Mouse (Mus musculus) hindbrain, embryonic 16.5 days (tissue): ENCODE data around the gene Sstr2. TPM values are rescaled to one million over a fixed set of nuclear protein-coding genes. Genes with fewer than 3 reads are reported as not detected.

Experiments
- ATAC-seq: fragments of 200-750 bp; cut with Nextera tagmentation; 2 replicates; pipeline ENCODE4 v1.8.0; 2017; ENCODE audit warnings: moderate TSS enrichment, moderate library complexity
- H3K27ac ChIP-seq: fragments of 300-500 bp; sonication (generic); 2 replicates; pipeline ENCODE4 v1.5.1; 2014; ENCODE audit warnings: low read depth, mild to moderate bottlenecking, control low read depth, low read length, moderate library complexity
- H3K27me3 ChIP-seq: fragments of 300-500 bp; sonication (generic); replicated peaks from 2 replicates; pipeline ENCODE4 v1.6.1; 2014; ENCODE audit warnings: low read length; ENCODE audit not compliant: control insufficient read depth, insufficient read depth
- H3K36me3 ChIP-seq: fragments of 300-500 bp; sonication (generic); 2 replicates; pipeline ENCODE4 v1.6.1; 2014; ENCODE audit warnings: mild to moderate bottlenecking, low read length, moderate library complexity, mixed read lengths; ENCODE audit not compliant: control insufficient read depth, insufficient read depth
- H3K4me1 ChIP-seq: fragments of 300-500 bp; sonication (generic); 2 replicates; pipeline ENCODE4 v1.6.1; 2014; ENCODE audit warnings: low read depth, low read length; ENCODE audit not compliant: control insufficient read depth, insufficient read depth
- H3K4me2 ChIP-seq: fragments of 300-500 bp; sonication (generic); 2 replicates; pipeline ENCODE4 v1.6.1; 2014; ENCODE audit warnings: mild to moderate bottlenecking, low read length, control low read depth, moderate library complexity
- H3K4me3 ChIP-seq: fragments of 300-500 bp; sonication (generic); 2 replicates; pipeline ENCODE4 v1.5.1; 2014; ENCODE audit warnings: mild to moderate bottlenecking, low read length, control low read depth, moderate library complexity
- H3K9ac ChIP-seq: fragments of 300-500 bp; sonication (generic); 2 replicates; pipeline ENCODE4 v1.6.1; 2014; ENCODE audit warnings: low read depth, mild to moderate bottlenecking, control low read depth, low read length, moderate library complexity
- H3K9me3 ChIP-seq: fragments of 300-500 bp; sonication (generic); 2 replicates; pipeline ENCODE4 v1.6.1; 2014; ENCODE audit warnings: mild to moderate bottlenecking, low read length, moderate library complexity; ENCODE audit not compliant: control insufficient read depth
- WGBS: fragments of 180-500 bp; shearing (Covaris S2); extraction: QIAGEN DNeasy Blood & Tissue Kit; methylation state at CpG from one replicate; pipeline ENCODE4 v1.1.7; 2014; 5-methylcytosine and 5-hydroxymethylcytosine counted together
- polyA plus RNA-seq: library from polyadenylated mRNA; unstranded; fragments of >200 nt; fragmentation: Nextera tagmentation; extraction: Ambion mirVana; gene quantifications from 2 replicates; pipeline ENCODE4 v1.2.1, GENCODE M21; 2015

Sstr2 gene
- polyA plus RNA-seq, 1 experiment from 2014 or later, result 32.5 TPM

DNA sequence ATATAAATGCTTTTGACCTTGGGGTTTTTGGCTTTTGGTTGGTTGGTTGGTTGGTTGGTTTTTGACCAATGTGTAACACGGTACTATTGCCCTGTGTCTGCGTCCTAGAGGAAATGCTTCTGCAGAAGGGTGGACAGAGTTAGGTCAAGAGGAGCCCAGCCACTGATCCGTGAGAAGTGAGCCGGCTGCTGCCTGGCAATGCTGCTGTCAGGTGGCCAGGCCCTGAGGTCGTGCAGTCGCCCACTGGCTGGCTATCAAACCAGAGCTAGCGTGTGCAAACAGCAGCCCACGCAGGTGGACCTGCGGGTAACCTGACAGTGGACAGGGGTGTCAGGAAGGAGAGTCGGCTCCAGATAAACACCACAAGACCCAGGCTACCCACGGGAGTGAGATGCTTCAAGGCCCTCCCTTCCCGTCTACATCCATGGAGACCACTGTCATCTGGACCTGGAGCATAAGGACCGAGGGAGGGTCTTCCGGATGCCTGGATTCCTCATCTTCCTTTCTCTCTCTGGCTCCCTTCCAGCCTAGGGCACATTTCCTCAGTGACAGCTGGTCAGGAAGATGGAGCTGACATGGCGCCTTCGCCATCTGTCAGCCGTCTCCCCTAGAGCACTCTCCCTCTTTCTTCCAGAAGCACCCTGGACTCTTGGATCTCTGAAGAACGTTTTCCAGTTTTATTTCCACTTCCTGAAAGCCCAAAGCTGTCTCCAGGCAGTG lies 18.5 kb upstream of the Sstr2 start:
- H3K9me3 ChIP-seq, result no peaks in the 10 kb centered on the region
- peak; percentile 43 for ATAC-seq
- 65% methylated on average over 18 of the region's 18 CpGs for WGBS
- H3K4me2 ChIP-seq, result no peak overlapping the region
- H3K27me3 ChIP-seq, result no peaks in the 10 kb centered on the region
- no peak overlapping the region for H3K9ac ChIP-seq
- peak overlapping the region; percentile 58 for H3K27ac ChIP-seq
- peaks cover 17% of the 10 kb centered on the region for H3K4me1 ChIP-seq
- H3K4me3 ChIP-seq, result no peak overlapping the region
- H3K36me3 ChIP-seq, result no peaks in the 10 kb centered on the region

DNA sequence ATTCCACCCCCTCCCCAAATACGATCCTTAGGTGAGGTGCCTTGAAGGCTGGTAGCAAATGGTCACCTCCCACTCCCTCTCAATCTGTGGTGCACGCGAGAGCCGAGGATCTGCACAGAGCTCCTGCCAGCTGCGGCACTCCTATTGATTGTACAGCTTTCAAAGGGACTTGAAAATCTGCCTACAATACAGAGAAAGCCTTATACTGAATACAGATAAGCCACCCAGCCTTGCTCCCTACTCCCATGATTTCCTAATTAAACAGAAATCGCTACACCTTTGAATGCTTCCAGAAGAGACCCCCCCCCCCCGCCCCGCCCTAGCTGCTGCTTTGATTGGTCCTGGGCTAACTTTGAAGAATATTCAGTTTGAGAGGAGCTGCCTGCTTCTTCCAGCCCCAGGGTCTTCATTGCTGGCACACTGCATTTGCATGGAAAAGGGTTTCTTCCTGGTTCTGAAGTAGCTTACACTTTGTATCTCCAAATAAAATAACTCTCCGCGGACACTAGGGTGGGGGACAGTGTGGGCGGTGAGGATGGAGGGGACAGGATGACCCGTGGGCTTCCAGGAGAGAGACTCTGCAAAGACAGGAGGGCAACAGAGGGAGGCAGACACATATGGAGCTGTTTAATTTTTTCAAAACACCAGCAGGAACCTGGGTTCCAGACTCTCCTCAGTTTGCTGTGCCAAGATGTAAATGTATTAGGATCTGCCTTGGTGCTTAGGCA lies 17.4 kb upstream of the Sstr2 start:
- Histone ChIP-seq H3K9ac (no peak overlapping the region), H3K9me3 (no peaks in the 10 kb centered on the region), H3K4me3 (no peak overlapping the region), H3K27ac (peak overlapping the region; percentile 37; the same call in 1 of the 2 replicates), H3K4me2 (no peak overlapping the region), H3K27me3 (no peaks in the 10 kb centered on the region), H3K4me1 (peaks cover 17% of the 10 kb centered on the region), H3K36me3 (no peaks in the 10 kb centered on the region)
- 40% methylated on average over 12 of the region's 12 CpGs for WGBS
- peak; percentile 43; the same call in 1 of the 2 replicates for ATAC-seq

DNA sequence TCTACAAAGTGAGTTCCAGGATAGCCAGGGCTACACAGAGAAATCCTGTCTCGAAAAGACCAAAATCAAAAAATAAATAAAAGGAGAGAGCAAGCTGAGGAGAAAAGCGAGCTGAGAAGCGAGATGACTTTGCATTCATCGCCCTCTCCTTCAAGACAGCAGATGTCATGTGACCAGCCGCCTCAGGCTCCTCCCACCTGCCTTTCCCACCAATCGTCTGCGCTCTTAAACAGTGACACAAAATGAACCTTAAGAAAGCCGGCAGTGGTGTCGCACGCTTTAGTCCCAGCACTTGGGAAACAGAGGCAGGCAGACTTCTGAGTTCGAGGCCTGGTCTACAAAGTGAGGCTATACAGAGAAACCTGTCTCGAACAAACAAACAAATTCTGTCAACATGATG lies 11.6 kb upstream of the Sstr2 start:
- Histone ChIP-seq H3K4me3 (no peak overlapping the region), H3K27ac (no peak overlapping the region), H3K36me3 (no peaks in the 10 kb centered on the region), H3K4me2 (no peak overlapping the region), H3K9me3 (no peaks in the 10 kb centered on the region), H3K4me1 (peaks cover 9% of the 10 kb centered on the region), H3K9ac (no peak overlapping the region), H3K27me3 (no peaks in the 10 kb centered on the region)
- 98% methylated on average over 12 of the region's 12 CpGs for WGBS
- ATAC-seq, result no peak

DNA sequence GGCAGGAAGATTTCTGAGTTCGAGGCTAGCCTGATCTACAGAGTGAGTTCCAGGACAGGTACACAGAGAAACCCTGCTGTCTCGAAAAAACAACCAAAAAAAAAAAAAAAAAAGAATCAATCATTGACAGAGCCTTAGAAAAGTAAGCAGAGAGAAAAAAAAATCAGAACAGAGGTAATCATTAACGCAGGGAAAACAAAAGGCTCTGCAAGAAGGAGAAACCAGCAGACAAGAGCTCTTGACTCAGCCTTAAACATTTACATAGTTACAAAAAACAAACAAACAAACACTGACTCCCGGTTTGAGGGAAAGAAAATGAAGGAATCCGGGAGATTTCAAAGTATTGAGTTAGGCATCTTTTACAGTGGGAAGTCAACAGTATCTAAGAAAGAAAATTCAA lies 9.6 kb upstream of the Sstr2 start:
- Histone ChIP-seq H3K4me2 (no peak overlapping the region), H3K9me3 (no peaks in the 10 kb centered on the region), H3K36me3 (no peaks in the 10 kb centered on the region), H3K4me1 (peaks cover 5% of the 10 kb centered on the region), H3K4me3 (no peak overlapping the region), H3K27me3 (no peaks in the 10 kb centered on the region), H3K27ac (no peak overlapping the region), H3K9ac (no peak overlapping the region)
- ATAC-seq, result no peak
- WGBS, result 79% methylated on average over 5 of the region's 5 CpGs

DNA sequence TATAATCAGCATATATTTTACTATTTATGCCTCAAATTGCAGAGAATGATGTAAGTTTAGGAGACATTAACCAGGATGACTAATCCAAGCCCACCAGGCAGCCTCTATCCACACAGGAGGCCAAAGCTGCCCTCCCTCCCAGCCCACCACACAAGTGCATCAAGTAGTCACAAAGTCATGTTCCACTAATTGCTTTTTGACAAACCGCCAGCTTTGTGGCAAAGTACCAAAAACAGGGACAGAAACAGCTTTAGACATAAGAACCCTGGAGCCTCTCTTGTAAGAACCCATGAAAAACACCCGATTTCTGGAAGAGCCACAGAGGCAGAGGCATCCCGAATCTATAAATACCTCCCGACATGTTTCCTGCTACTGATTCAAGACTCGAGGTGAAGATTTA lies 8.9 kb upstream of the Sstr2 start:
- Histone ChIP-seq H3K36me3 (no peaks in the 10 kb centered on the region), H3K9ac (no peak overlapping the region), H3K27ac (peak overlapping the region; percentile 23; the same call in 1 of the 2 replicates), H3K4me3 (no peak overlapping the region), H3K9me3 (no peaks in the 10 kb centered on the region), H3K27me3 (no peaks in the 10 kb centered on the region), H3K4me2 (no peak overlapping the region), H3K4me1 (peaks cover 5% of the 10 kb centered on the region)
- ATAC-seq, result no peak
- 50% methylated on average over 5 of the region's 5 CpGs for WGBS

DNA sequence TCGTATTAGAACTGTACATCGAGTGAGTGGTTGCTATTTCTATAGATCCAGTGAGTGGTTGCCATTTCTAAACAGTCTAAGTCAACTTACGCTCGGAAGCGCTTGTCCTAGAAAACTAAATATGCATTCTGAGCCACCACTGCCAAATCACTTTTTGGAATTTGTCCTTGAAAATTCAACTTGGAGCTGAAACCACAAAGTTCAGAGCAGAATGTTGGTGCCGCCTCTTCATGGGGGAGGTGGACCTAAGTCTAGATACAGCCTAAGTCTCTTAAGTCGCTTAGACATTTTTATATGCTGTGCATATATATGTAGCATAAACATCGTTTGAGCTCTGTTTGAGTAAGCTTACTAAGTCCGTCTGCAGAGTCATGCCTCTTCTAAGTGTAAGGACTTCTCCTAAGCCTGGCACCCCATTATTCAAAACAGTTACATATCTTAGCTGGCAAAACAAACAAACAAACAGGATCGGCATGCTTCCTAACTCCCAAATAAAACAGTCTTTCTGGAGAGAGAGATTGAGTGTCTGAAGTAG lies 8.0 kb upstream of the Sstr2 start:
- H3K27ac ChIP-seq, result 0 out of 2 replicates have a peak overlapping the region, but pooled peaks have one; percentile 76
- 87% methylated on average over 10 of the region's 10 CpGs for WGBS

DNA sequence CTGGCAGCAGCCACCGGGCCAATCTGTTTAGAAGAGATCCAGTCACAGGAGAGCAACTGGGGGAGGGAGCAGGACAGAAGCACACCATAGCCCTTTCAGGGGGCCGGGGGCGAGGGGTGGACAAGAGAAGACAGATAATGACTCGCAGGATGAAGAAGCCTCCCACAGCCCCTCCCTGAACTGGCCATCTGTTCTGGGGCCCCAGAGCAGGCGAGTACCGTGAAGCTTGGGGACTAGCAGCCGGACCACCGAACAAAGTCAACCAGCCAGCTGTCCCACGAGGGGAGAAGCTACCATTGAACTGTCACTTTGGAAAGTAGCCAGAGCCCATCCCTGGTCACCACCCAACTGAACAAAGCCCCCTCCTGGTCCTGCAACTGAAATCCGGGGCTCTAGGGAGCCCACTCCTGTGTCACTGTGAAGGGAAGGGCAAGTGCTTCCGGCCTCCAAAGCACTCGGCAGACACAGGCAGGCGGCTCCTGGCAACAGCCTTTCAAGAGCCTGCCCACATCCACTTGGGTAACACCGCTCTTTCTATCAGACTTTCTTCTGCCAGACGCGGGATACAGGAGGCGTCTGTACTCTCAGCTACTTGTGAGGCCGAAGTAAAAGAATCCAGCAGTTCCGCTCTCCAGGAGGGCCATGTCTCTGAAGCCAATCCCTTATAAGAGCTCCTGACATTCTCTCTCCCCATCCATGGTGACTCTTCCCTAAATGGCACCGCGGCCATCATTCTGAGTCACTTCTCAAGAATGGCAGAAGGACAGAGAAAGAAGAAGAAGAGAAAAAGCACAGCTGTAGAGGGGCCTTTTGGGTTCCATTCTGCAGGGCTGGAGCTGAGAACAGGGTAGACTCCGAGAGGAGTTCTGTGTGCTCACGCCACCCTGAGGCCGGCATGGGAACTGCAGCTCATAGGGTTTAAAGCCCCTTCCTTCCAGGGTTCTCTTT lies 7.2 kb upstream of the Sstr2 start:
- Histone ChIP-seq H3K4me1 (peaks cover 5% of the 10 kb centered on the region), H3K4me3 (no peak overlapping the region), H3K9me3 (no peaks in the 10 kb centered on the region), H3K4me2 (peak overlapping the region; percentile 34; the same call in 1 of the 2 replicates), H3K27ac (peak overlapping the region; percentile 76), H3K27me3 (no peaks in the 10 kb centered on the region), H3K36me3 (no peaks in the 10 kb centered on the region), H3K9ac (no peak overlapping the region)
- ATAC-seq, result peak; percentile 88
- 11% methylated on average over 24 of the region's 24 CpGs for WGBS

More for the DNA sequence above, 8.0 kb upstream of the Sstr2 start:
- H3K9ac ChIP-seq, result no peak overlapping the region
- no peak overlapping the region for H3K4me2 ChIP-seq
- H3K4me1 ChIP-seq, result peaks cover 5% of the 10 kb centered on the region
- no peaks in the 10 kb centered on the region for H3K36me3 ChIP-seq
- no peaks in the 10 kb centered on the region for H3K9me3 ChIP-seq
- H3K27me3 ChIP-seq, result no peaks in the 10 kb centered on the region
- ATAC-seq, result no peak
- H3K4me3 ChIP-seq, result no peak overlapping the region

DNA sequence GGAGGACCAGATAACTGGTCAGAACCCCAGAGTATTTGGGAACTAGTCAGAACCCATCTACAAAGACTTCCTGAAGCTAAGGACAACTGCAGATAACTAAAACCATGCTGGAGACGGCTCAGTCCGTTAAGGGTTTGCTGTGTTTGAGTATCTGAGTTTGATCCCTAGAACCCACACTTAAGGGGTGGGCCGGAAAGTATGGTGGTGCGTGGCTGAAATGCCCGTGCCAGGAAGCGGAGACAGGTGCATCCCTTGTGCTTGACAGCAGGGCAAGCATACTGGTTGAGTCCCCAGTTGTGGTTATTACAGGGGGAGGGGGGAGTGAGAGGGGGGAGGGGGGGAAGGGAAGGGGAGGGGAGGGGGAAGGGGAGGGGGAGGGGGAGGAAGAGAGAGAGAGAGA lies 4.7 kb upstream of the Sstr2 start:
- Histone ChIP-seq H3K4me1 (peaks cover 16% of the 10 kb centered on the region), H3K27me3 (0 out of 2 replicates have a peak, but pooled peaks cover 2% of the 10 kb centered on the region), H3K36me3 (no peaks in the 10 kb centered on the region), H3K27ac (no peak overlapping the region), H3K4me3 (no peak overlapping the region), H3K4me2 (no peak overlapping the region), H3K9me3 (no peaks in the 10 kb centered on the region), H3K9ac (no peak overlapping the region)
- 86% methylated on average over 6 of the region's 6 CpGs for WGBS
- no peak for ATAC-seq
